Mouse (Mus musculus) E14TG2a.4 (cell line): ENCODE measurements around the gene Ints5.

Source experiments
- CTCF ChIP-seq: conservative IDR thresholded peaks from 2 replicates; pipeline ENCODE4 v1.5.1; 2014; ENCODE audit warnings: low read length
- NANOG ChIP-seq: IDR thresholded peaks from 2 replicates; pipeline ENCODE4 v1.6.1; 2014; ENCODE audit warnings: borderline replicate concordance, low read length, mixed read lengths
- POU5F1 ChIP-seq: IDR thresholded peaks from 2 replicates; pipeline ENCODE4 v1.6.1; 2014; ENCODE audit warnings: low read length, borderline replicate concordance

GRCm38 (mm10) chr19:8914212-8914611 is 21.4 kb downstream of the Ints5 start:
- TF ChIP-seq CTCF = no peak
- no peak for TF ChIP-seq NANOG
- TF ChIP-seq POU5F1 = no peak
